Mouse (Mus musculus) hindlimb bud, embryonic 11.5 days (tissue): ENCODE measurements at regions not wholly inside any gene's neighbourhood (a gene's known extent, or its start where the extent isn't known, plus 50 kb on each side); places are given as distances from the start of the nearest gene placed in this dataset.

Source experiments
- DNase-seq: peaks from one replicate; pipeline ENCODE4 v3.0.0-alpha.2; 2012; ENCODE audit warnings: low read depth, low spot score; ENCODE audit errors: extremely low spot score

GRCm38 (mm10) chr14:105790441-105790840 is 106.2 kb downstream of the Spry2 start:
- no peak for DNase-seq

GRCm38 (mm10) chr14:105783428-105783827 is 113.2 kb downstream of the Spry2 start:
- DNase-seq = no peak

- no peak for DNase-seq
Measured at GRCm38 (mm10) chr14:105779760-105780159, 116.9 kb downstream of the Spry2 start.

GRCm38 (mm10) chr14:105779349-105779748 is 117.3 kb downstream of the Spry2 start:
- no peak for DNase-seq

GRCm38 (mm10) chr14:105773674-105774073 is 122.9 kb downstream of the Spry2 start:
- no peak for DNase-seq

GRCm38 (mm10) chr14:105767100-105767499 is 129.5 kb downstream of the Spry2 start:
- DNase-seq = no peak

GRCm38 (mm10) chr14:105752509-105753375 is 143.9 kb downstream of the Spry2 start:
- no peak for DNase-seq

GRCm38 (mm10) chr14:105751762-105752161 is 144.9 kb downstream of the Spry2 start:
- DNase-seq = no peak

- no peak for DNase-seq
Measured at GRCm38 (mm10) chr14:105744578-105744977, 152.0 kb downstream of the Spry2 start.

- DNase-seq = no peak
Measured at GRCm38 (mm10) chr14:105744125-105744524, 152.5 kb downstream of the Spry2 start.

GRCm38 (mm10) chr14:105740889-105741288 is 155.7 kb downstream of the Spry2 start:
- no peak for DNase-seq

GRCm38 (mm10) chr14:105738568-105738967 is 158.1 kb downstream of the Spry2 start:
- DNase-seq = no peak

GRCm38 (mm10) chr14:105736352-105736751 is 160.3 kb downstream of the Spry2 start:
- DNase-seq = peak; percentile 66

GRCm38 (mm10) chr14:105734291-105734690 is 162.3 kb downstream of the Spry2 start:
- DNase-seq = no peak

- DNase-seq = no peak
Measured at GRCm38 (mm10) chr14:105733013-105733728, 163.4 kb downstream of the Spry2 start.

GRCm38 (mm10) chr14:105732221-105733012 is 164.2 kb downstream of the Spry2 start:
- peak; percentile 77 for DNase-seq

GRCm38 (mm10) chr14:105730786-105731185 is 165.8 kb downstream of the Spry2 start:
- DNase-seq = no peak

GRCm38 (mm10) chr14:105728841-105729240 is 167.8 kb downstream of the Spry2 start:
- DNase-seq = no peak

GRCm38 (mm10) chr14:105725741-105726140 is 170.9 kb downstream of the Spry2 start:
- no peak for DNase-seq

GRCm38 (mm10) chr14:105722923-105723322 is 173.7 kb downstream of the Spry2 start:
- no peak for DNase-seq

- DNase-seq = no peak
Measured at GRCm38 (mm10) chr14:105721576-105721975, 175.0 kb downstream of the Spry2 start.
